Mouse (Mus musculus) mesoderm, embryonic 11.5 days (tissue): ENCODE data around the gene Fam229b.

Experiments
- DNase-seq: peaks from one replicate; pipeline ENCODE4 v3.0.0-alpha.2; 2012; ENCODE audit warnings: low read depth, low spot score

Fam229b gene

DNA sequence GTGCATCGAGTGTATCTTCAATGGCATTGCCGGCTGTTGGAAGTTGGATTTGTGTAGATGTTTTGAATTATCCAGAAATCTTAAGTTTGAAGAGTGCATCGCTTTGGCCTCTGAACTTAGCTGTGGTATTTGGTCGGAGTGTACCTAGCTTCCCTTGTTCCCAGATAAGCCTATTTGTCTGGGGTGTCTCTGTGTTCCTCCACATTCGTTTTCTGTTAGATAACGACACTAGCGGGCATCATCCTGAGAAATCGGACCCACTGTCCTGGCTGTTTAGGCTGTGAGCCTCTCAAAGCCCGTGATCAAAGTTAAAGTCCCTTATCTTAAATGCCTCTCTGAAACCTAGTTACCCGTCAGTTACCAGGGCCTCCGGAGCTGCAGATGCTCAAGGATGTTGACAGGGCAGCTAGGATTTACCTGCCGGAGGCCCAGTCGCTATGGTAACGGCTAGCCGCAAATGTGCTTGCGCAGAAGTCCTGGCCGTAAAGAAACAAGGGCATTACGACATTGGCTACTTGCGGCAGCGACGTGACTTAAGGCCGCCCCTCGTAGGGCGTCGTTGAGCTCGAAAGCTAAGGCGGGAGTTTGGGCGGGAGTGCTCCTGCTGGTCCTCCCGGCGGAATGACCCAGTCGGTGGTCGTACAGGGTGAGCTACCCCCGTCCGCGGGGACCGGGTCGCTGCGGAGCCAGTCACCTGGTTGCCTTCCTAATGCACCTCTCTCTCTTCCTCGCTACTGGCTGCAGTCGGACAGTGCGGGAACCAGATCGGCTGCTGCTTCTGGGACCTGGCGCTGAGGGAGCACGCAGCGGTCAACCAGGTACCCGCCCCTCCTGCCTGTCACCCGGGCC is at the start of gene Fam229b, which contains the start of gene Tube1:
Gene Fam229b, minus strand, starts transcription at position 453 of the 849 bp plus-strand sequence.
Gene Tube1, plus strand, starts transcription at position 515 of the 849 bp plus-strand sequence.
- DNase-seq, result peak; percentile 94

DNA sequence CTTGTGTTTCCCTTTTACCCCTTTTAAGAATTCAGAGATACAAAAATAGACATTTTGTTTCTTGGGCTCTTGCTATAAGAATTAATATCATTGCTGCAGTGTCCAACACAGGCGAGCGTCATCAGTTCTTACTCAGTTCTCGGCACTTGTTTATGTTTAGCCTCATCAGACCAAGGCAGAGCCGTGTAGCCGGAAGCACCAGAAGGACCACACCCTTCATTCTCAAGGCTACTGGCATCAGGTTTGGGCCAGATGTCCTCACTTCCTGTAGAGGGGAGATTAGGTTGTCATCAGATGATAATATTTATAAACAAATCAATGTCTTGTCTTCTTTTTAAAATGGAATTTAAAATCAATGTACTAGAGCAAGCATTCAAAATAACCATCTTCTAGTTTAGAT is 43.3 kb upstream of the Fam229b start:
- DNase-seq, result no peak

GRCm38 (mm10) chr10:39173077-39173476 is 39.4 kb upstream of the Fam229b start:
- DNase-seq, result peak; percentile 53

- DNase-seq, result no peak
Measured at GRCm38 (mm10) chr10:39172540-39172931, 38.8 kb upstream of the Fam229b start.

GRCm38 (mm10) chr10:39171603-39172539 is 38.2 kb upstream of the Fam229b start:
- peak; percentile 92 for DNase-seq

DNA sequence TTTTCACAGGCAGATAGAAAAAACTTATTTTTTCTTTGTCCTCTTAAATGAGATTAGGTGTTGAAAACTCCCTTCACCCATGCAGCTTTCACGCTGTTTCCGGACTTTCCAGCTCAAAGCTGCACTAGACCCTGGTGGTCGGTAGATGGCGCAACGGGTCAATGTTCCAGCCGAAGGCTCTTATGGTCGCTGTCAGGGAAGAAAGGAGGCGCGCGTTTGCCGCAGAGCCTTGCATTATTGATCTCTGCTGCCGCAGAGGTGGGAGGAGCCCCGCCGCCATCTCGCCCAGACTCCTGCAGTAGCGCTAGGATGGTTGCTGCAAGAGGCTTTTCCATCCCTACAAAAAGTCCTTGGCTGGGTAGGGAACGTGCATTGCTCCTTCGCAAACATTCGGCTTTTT is 37.4 kb upstream of the Fam229b start:
- DNase-seq, result peak; percentile 95

- DNase-seq, result no peak
Measured at GRCm38 (mm10) chr10:39170706-39171105, 37.0 kb upstream of the Fam229b start.

- DNase-seq, result peak; percentile 77
Measured at GRCm38 (mm10) chr10:39170181-39170580, 36.5 kb upstream of the Fam229b start.

- DNase-seq, result no peak
Measured at GRCm38 (mm10) chr10:39169642-39170041, 35.9 kb upstream of the Fam229b start.

DNA sequence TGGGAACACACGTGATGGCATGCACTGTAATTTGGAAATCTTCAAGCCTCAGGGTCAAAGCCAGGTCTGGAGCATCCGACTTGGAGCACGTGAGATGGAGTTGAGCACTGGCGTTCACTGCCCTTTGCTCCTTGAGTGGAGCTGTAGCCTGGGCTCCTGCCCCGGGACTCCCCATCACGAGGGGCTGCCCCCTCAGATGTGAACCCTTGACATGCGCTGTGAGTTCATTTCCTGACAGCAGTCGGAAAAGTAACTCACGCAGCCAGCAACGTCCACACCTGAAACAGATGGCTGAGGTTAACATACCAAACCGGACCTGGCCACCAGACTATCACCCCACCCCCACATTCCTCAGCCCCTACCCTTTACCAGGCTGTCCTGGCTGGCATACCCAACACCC is 33.9 kb upstream of the Fam229b start:
- DNase-seq, result no peak

DNA sequence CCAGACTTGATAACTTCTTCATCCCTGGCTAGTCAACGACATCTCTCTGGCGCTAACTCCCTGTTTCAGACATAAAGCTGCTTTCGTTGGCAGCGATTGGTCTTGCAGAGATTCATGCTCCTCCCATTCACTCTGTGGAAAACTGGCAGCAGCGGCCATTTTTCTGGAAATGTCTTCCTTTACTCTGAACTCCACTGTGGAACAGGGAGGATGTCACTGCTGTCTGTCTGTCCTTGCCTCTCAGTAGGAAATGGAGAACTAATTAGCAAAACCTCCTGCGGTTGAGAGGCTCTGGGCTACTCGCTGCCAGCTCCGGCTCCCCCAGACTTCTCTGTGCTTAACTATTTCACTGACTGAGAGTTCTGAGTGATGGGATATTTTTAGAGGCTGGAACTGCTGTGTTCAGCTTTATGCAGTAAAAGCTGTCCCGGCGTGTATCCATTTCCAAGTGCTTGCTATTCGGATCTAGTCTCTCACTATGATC is 32.0 kb upstream of the Fam229b start:
- no peak for DNase-seq

DNA sequence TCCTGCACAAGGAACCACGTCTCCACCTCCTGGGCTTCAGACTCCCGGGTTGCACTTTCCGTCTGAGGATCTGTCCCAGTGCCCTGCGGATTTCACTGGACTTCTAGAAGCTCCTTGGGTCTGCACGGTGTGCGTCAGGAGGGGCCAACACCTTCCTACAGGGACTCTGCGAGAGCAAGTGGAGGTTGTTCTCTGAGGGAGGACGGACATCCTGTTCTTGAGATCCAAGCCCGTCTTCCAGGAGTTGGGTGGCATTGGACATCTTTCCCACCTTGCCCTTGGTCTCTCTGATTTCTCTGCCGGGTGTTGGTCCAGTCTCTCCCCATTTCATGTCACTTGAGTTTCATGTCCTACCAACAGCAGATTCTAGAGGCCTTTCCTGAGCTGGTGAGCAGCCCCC is 30.0 kb upstream of the Fam229b start, which contains the start of gene Ccn6:
Gene Ccn6, minus strand, starts transcription at position 101 of the 400 bp plus-strand sequence.
- DNase-seq, result no peak

DNA sequence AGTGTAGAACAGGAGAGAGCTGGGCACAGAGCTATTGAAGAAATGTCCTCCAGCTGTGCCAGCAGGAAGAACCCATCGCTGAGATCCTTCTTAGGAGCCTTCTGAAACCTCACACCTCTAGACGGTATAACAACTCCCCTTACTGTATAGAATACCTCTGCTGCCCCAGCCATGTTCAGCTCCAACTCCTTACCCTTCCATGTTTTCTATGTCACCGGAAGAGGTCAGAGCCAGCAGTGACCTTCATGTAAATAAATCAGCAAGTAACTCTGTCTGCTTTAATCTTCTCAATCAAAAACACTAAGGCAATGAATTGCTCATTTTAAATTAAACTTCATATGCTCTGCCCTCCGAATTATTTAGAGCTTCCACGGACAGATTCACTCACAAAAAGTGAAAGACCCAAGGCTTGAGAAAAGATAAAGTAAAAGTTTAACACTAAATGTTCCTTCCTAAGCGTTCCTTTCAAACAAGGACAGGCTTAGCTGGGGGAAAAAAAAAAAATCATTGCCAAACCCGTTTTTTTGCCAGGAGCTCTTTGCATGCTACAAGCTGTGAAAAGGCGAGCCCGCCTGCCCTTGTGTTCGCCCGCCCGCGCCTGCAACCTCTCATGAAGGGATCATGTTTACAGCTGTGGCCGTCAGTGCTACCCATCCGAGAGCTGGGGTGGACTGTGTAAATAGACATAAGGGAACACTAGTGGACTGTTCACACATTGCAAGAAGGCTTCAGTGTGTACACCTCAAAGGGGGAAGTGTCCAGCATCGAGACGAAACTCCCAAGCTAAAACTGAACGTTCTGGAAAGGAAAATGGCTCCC is 29.2 kb upstream of the Fam229b start:
- DNase-seq, result peak; percentile 51

GRCm38 (mm10) chr10:39161406-39161805 is 27.7 kb upstream of the Fam229b start:
- DNase-seq, result no peak

DNA sequence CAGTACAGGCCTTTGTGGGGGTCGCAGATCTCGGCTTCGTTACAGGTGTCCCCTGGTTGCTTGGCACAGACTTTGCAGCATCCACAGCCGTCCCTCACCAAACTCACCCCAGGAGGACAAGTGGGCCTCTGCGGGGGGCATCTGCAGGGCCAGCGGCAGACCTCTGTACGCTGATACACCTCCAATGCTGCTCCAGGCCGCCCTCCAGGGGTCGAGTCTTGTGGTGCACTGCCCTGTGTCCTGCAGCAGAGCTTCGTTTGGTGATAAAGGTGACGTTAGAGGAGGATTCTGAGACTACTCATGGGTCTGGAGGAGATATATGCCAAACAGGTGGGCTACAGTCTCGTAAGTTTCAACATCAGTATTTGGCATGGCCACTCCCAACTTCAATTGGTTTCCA is 24.6 kb upstream of the Fam229b start:
- DNase-seq, result no peak

- DNase-seq, result no peak
Measured at GRCm38 (mm10) chr10:39157321-39157720, 23.6 kb upstream of the Fam229b start.

DNA sequence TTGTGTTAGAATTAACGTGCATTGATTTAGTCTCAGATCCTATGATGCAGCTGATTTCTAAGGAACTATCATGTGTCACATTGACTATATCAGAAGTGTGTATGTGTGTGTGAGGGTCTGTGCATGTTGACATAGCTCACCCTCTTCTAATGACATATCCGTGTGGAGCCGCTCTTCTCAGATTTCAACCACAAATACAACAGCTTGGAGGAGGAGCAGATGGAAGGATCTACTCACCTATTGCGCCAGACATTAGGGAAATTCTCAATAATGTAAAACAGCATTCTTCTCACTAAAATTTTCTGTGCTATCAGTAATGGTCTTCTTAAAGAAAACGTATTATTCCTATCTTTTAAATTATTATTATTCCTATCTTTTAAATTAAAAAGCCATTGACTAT is 23.0 kb upstream of the Fam229b start:
- DNase-seq, result no peak

DNA sequence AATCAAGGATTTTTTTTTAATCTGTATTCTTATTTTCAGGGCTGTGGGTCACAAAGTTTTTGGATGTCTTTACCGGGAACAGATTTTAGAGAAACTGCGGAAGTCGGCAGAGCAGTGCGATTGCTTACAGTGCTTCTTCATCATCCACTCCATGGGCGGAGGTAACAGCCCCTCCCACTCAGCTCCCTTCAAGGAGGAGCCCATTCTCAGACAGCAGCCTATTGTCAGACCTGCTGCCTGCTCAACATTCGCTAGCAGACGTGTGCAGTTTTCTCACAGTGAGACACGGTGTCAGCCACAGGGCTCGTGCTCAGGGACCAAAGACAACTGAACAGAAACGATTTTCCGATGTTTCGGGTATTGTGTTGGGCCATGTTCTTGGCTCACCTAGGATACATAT is 8.5 kb upstream of the Fam229b start:
- DNase-seq, result no peak

DNA sequence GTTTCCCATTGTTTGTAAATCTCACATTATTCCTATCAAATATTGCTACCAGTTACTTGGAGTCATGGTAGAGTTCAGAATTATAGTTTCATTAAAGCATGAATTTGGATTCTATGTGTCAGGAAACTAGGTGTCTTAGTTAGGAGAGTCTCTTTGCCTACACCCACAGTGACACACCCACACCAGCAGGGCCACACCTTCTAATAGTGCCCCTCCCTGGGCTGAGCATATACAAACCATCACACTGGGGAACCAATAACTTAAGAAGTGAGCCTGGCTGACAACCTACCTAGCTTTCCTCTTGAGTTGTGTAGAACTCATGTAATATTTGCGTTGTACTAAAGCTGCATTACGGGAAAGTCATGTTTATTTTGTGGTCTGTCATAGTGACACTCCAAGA is 7.7 kb upstream of the Fam229b start:
- no peak for DNase-seq

- DNase-seq, result peak; percentile 64
Measured at GRCm38 (mm10) chr10:39140843-39141242, 7.1 kb upstream of the Fam229b start.

DNA sequence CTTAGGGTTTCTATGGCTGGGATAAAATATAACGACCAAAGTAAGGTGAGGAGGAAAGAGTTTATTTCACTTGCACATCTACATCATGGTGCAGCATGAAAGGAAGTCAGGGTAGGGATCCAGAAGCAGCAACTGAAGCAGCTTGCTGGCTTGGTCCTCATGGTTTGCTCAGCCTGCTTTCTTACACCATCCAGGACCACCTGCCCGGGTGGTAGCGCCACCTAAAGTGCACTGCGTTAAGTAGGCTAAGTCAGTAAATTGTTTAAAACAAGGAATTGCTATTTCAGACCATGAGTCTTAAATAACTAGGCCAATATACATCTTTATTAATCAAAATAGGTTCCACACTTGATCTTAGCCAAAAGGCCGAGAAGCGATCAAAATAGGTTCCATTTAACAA is 5.0 kb upstream of the Fam229b start:
- DNase-seq, result no peak
